Mouse (Mus musculus) CH12.LX (cell line): ENCODE data around the gene Tmem88b. TPM values are rescaled to one million over a fixed set of nuclear protein-coding genes. Genes with fewer than 3 reads are reported as not detected.

Source experiments
- DNase-seq: peaks from one replicate; pipeline ENCODE4 v3.0.0-alpha.2; 2013; ENCODE audit errors: extremely low read depth
- H3K27ac ChIP-seq: 2 replicates; pipeline ENCODE4 v1.5.1; 2012; ENCODE audit warnings: low read depth, mild to moderate bottlenecking, control low read depth, moderate library complexity; ENCODE audit not compliant: insufficient read depth
- H3K27me3 ChIP-seq: replicated peaks from 2 replicates; pipeline ENCODE3; 2012; ENCODE audit warnings: inconsistent platforms
- H3K36me3 ChIP-seq, 2 experiments: replicated peaks in 1 of 2; 2 replicates each; pipeline versions ENCODE3 to v1.6.1; 2012; ENCODE audit warnings: inconsistent platforms in 1 of 2, low read length in 1 of 2, mild to moderate bottlenecking in 1 of 2, mixed read lengths in 1 of 2, moderate library complexity in 1 of 2; ENCODE audit not compliant: control insufficient read depth in 1 of 2, insufficient read depth in 1 of 2
- H3K4me1 ChIP-seq, 2 experiments: 2 replicates each; pipeline ENCODE4 v1.6.1; 2012; ENCODE audit warnings: inconsistent platforms in 1 of 2, moderate library complexity in 1 of 2; ENCODE audit not compliant: insufficient read depth in 2 of 2, control insufficient read depth in 1 of 2
- H3K4me2 ChIP-seq: 2 replicates; pipeline ENCODE4 v1.6.1; 2012; ENCODE audit warnings: low read depth, mild to moderate bottlenecking, control low read depth; ENCODE audit not compliant: poor library complexity, insufficient read depth, severe bottlenecking
- H3K4me3 ChIP-seq, 3 experiments: fragments of 150-350 bp in 1 of 3; sonication (generic) in 1 of 3; replicated peaks in 1 of 3; 2 replicates each; pipeline versions ENCODE3 to v1.5.1; 2011 to 2012; ENCODE audit warnings: low read depth in 2 of 3, low read length in 2 of 3, mild to moderate bottlenecking in 2 of 3, moderate library complexity in 2 of 3, control low read depth in 1 of 3, improper control_type of control experiment in 1 of 3, inconsistent platforms in 1 of 3, mixed read lengths in 1 of 3; ENCODE audit not compliant: poor library complexity in 1 of 3
- H3K79me2 ChIP-seq: replicated peaks from 2 replicates; pipeline ENCODE4 v1.6.1; 2012; ENCODE audit warnings: mild to moderate bottlenecking, moderate library complexity; ENCODE audit not compliant: control insufficient read depth, poor library complexity, insufficient read depth, severe bottlenecking; ENCODE audit errors: extremely low read depth
- H3K9ac ChIP-seq: 2 replicates; pipeline ENCODE4 v1.6.1; 2012; ENCODE audit warnings: low read depth, mild to moderate bottlenecking, control low read depth, moderate library complexity; ENCODE audit not compliant: insufficient read depth
- H3K9me3 ChIP-seq: replicated peaks from 2 replicates; pipeline ENCODE3; 2012; ENCODE audit warnings: low read length, inconsistent platforms, mixed read lengths
- CHD1 ChIP-seq: IDR thresholded peaks from 2 replicates; pipeline ENCODE4 v1.6.1; 2012; ENCODE audit warnings: low read depth, low read length, improper control_type of control experiment, inconsistent platforms
- CHD2 ChIP-seq: IDR thresholded peaks from 2 replicates; pipeline ENCODE4 v1.6.1; 2011; ENCODE audit warnings: low read length, improper control_type of control experiment
- CTCF ChIP-seq, 2 experiments: IDR thresholded peaks in 1 of 2; conservative IDR thresholded peaks in 1 of 2; 2 replicates each; pipeline ENCODE4 v1.5.1; 2011 to 2012; ENCODE audit warnings: low read depth in 2 of 2, low read length in 2 of 2, improper control_type of control experiment in 1 of 2, inconsistent platforms in 1 of 2, mild to moderate bottlenecking in 1 of 2, moderate library complexity in 1 of 2
- ELF1 ChIP-seq: IDR thresholded peaks from 2 replicates; pipeline ENCODE4 v1.6.1; 2014; ENCODE audit warnings: low read depth, mild to moderate bottlenecking, inconsistent platforms, low read length, improper control_type of control experiment
- EP300 ChIP-seq: IDR thresholded peaks from 2 replicates; pipeline ENCODE4 v1.6.1; 2011; ENCODE audit warnings: low read length, improper control_type of control experiment
- HCFC1 ChIP-seq: IDR thresholded peaks from 2 replicates; pipeline ENCODE4 v1.6.1; 2012; ENCODE audit warnings: low read depth, mild to moderate bottlenecking, inconsistent platforms, low read length, improper control_type of control experiment
- JUND ChIP-seq: conservative IDR thresholded peaks from 2 replicates; pipeline ENCODE4 v1.6.1; 2011; ENCODE audit warnings: low read depth, low read length, improper control_type of control experiment
- MAX ChIP-seq: IDR thresholded peaks from 2 replicates; pipeline ENCODE4 v1.6.1; 2011; ENCODE audit warnings: low read length, improper control_type of control experiment
- MAZ ChIP-seq: IDR thresholded peaks from 2 replicates; pipeline ENCODE4 v1.6.1; 2012; ENCODE audit warnings: low read depth, mild to moderate bottlenecking, inconsistent platforms, low read length, improper control_type of control experiment, moderate library complexity
- MYC ChIP-seq: IDR thresholded peaks from 2 replicates; pipeline ENCODE4 v1.6.1; 2011; ENCODE audit warnings: low read depth, mild to moderate bottlenecking, improper control_type of control experiment, low read length
- NELFE ChIP-seq: IDR thresholded peaks from 2 replicates; pipeline ENCODE4 v1.6.1; 2011; ENCODE audit warnings: low read depth, low read length, improper control_type of control experiment
- NRF1 ChIP-seq: IDR thresholded peaks from 2 replicates; pipeline ENCODE4 v1.6.1; 2014; ENCODE audit warnings: low read depth, mild to moderate bottlenecking, inconsistent platforms, low read length, improper control_type of control experiment, moderate library complexity
- PAX5 ChIP-seq: IDR thresholded peaks from 2 replicates; pipeline ENCODE4 v1.6.1; 2012; ENCODE audit warnings: low read length, inconsistent platforms, mixed read lengths
- POLR2AphosphoS2 ChIP-seq: IDR thresholded peaks from 2 replicates; pipeline ENCODE4 v1.6.1; 2011; ENCODE audit warnings: low read depth, low read length, improper control_type of control experiment
- RAD21 ChIP-seq: IDR thresholded peaks from 2 replicates; pipeline ENCODE4 v1.6.1; 2011; ENCODE audit warnings: low read depth, mild to moderate bottlenecking, low read length, improper control_type of control experiment, moderate library complexity
- SIN3A ChIP-seq: IDR thresholded peaks from 2 replicates; pipeline ENCODE4 v1.6.1; 2012; ENCODE audit warnings: low read length, improper control_type of control experiment, inconsistent platforms
- SMC3 ChIP-seq: IDR thresholded peaks from 2 replicates; pipeline ENCODE4 v1.6.1; 2011; ENCODE audit warnings: low read depth, low read length, improper control_type of control experiment
- TCF12 ChIP-seq: IDR thresholded peaks from 2 replicates; pipeline ENCODE4 v1.6.1; 2014; ENCODE audit warnings: low read depth, mild to moderate bottlenecking, inconsistent platforms, low read length, improper control_type of control experiment
- ZKSCAN1 ChIP-seq: IDR thresholded peaks from 2 replicates; pipeline ENCODE4 v1.6.1; 2012; ENCODE audit warnings: low read depth, inconsistent platforms, low read length, improper control_type of control experiment, borderline replicate concordance
- dilution Hi-C: fragments of 300-500 bp; cut with MboI; formaldehyde crosslinking; loops from 2 replicates; pipeline ENCODE4 v1.14.3; 2020; ENCODE audit warnings: low sequenced_read_pairs; ENCODE audit not compliant: extremely low pct_unique_long_range_greater_than_20kb, extremely low pct_ligation_motif_present
- in situ Hi-C: fragments of 300-500 bp; cut with MboI; formaldehyde crosslinking; loops from 3 replicates; pipeline ENCODE4 v1.14.3; 2019; ENCODE audit warnings: low sequenced_read_pairs, low pct_ligation_motif_present, low pct_unique_long_range_greater_than_20kb, mixed read lengths
- polyA plus RNA-seq: library from polyadenylated mRNA; unstranded; fragments of >175 nt; gene quantifications from 2 replicates; pipeline ENCODE4 v1.2.1, GENCODE M21; 2012; ENCODE audit warnings: low read depth; ENCODE audit not compliant: insufficient read length
- total RNA-seq, 2 experiments: library from RNA; depleted of rRNA; stranded (reverse); fragments of 300-350 nt in 1 of 2; fragments of >200 nt in 1 of 2; gene quantifications; 2 replicates each; pipeline ENCODE4 v1.2.3; 2012 to 2014

The Tmem88b gene
- total and polyA plus RNA-seq, 3 experiments, result 0.04 TPM; not detected in 2

GRCm38 (mm10) chr4:155829866-155830265, 44.2 kb upstream of the Tmem88b start:
- no peaks in the 10 kb centered on the region for H3K9me3 ChIP-seq
- TF ChIP-seq NRF1, result no peak
- TF ChIP-seq ELF1, result no peak
- TF ChIP-seq ZKSCAN1, result no peak
- TF ChIP-seq HCFC1, result no peak
- no peak for TF ChIP-seq SIN3A
- TF ChIP-seq MAZ, result no peak
- TF ChIP-seq JUND, result no peak
- no peak for TF ChIP-seq POLR2AphosphoS2
- TF ChIP-seq CTCF (conservative IDR thresholded peaks at IDR 0.05 in 1 of 2, IDR thresholded peaks at IDR 0.05 in 1 of 2; ENCODE audit: low read depth in 2 of 2, low read length in 2 of 2), result no peak
- TF ChIP-seq EP300, result no peak
- no peak for TF ChIP-seq SMC3
- no peak for TF ChIP-seq RAD21
- TF ChIP-seq CHD1, result no peak
- TF ChIP-seq PAX5, result no peak
- no peak for TF ChIP-seq NELFE
- TF ChIP-seq CHD2, result no peak
- no peak for TF ChIP-seq MYC
- in situ Hi-C loops, result loop anchor here (10.0 kb wide), 1 partner anchor 115 kb away; the partner anchor contains the start of gene Ube2j2
- peaks cover 7 to 29% of the 10 kb centered on the region in 2 experiments for H3K4me1 ChIP-seq
- no peak overlapping the region for H3K4me2 ChIP-seq
- no peaks in the 10 kb centered on the region for H3K27me3 ChIP-seq
- dilution Hi-C loops, result no loop called here
- H3K79me2 ChIP-seq, result peaks cover 20% of the 10 kb centered on the region
- H3K36me3 ChIP-seq, result peaks cover 17 to 65% of the 10 kb centered on the region in 2 experiments
- H3K9ac ChIP-seq, result no peak overlapping the region
- no peak for DNase-seq
- no peak overlapping the region for H3K4me3 ChIP-seq
- no peak overlapping the region for H3K27ac ChIP-seq

- Histone ChIP-seq H3K9me3 (no peaks in the 10 kb centered on the region), H3K4me2 (no peak overlapping the region), H3K27me3 (no peaks in the 10 kb centered on the region), H3K36me3 (peaks cover 63 to 95% of the 10 kb centered on the region in 2 experiments), H3K27ac (no peak overlapping the region), H3K4me1 (no peaks in the 10 kb centered on the region), H3K4me3 (no peak overlapping the region), H3K9ac (no peak overlapping the region), H3K79me2 (peaks cover 14% of the 10 kb centered on the region)
- in situ Hi-C loops (no loop called here), dilution Hi-C loops (no loop called here)
- TF ChIP-seq ELF1, result no peak
- TF ChIP-seq TCF12, result no peak
- no peak for TF ChIP-seq MAX
- TF ChIP-seq SMC3, result no peak
- DNase-seq, result no peak
These were observed 37.8 kb upstream of the Tmem88b start for GRCm38 (mm10) chr4:155823443-155823842.
